Mouse (Mus musculus): ENCODE measurements around the gene 1700021F05Rik. TPM values are rescaled to one million over a fixed set of nuclear protein-coding genes. Genes with fewer than 3 reads are reported as not detected.
"Not testable (repeated sequence)": the region's sequence is repeated elsewhere in the genome, so short reads cannot be mapped to it uniquely, and the experiment has no call there.

Gene 1700021F05Rik
- total RNA-seq, 1 experiment: 32.9 TPM

GRCm38 (mm10) chr10:43527283-43528269 is 13.2 kb downstream of the 1700021F05Rik start:
- H3K9ac ChIP-seq (ENCODE audit: insufficient read depth, low read depth, low read length, poor library complexity, severe bottlenecking): peak overlapping the region; percentile 41
- no peak for DNase-seq (ENCODE audit: low read depth, low spot score)
- no peak for TF ChIP-seq CHD2 (IDR thresholded peaks at IDR 0.05; ENCODE audit: low read depth, low read length)
- no peak for TF ChIP-seq HCFC1 (IDR thresholded peaks at IDR 0.05; ENCODE audit: borderline replicate concordance, insufficient read depth, low read length)
- no peak for TF ChIP-seq MAFK (IDR thresholded peaks at IDR 0.05; ENCODE audit: insufficient read depth, low read depth, low read length)
- no peak for TF ChIP-seq ZNF384 (IDR thresholded peaks at IDR 0.05; ENCODE audit: low read depth, low read length)
- TF ChIP-seq ZC3H11A (IDR thresholded peaks at IDR 0.05; ENCODE audit: borderline replicate concordance, low read depth, low read length): no peak
- no peaks in the 10 kb centered on the region for H3K9me3 ChIP-seq (ENCODE audit: control insufficient read depth, insufficient read depth, low read depth, low read length)
- in situ Hi-C loops (cut with MboI; ENCODE audit: low sequenced_read_pairs in 2 of 2, unreplicated experiment in 2 of 2): no loop called here
- peak overlapping the region; percentile 33 for H3K27ac ChIP-seq (ENCODE audit: insufficient read depth, low read depth, low read length, poor library complexity, severe bottlenecking)
- peaks cover 39% of the 10 kb centered on the region for H3K36me3 ChIP-seq (ENCODE audit: control insufficient read depth, insufficient read depth, low read length, poor library complexity, severe bottlenecking)
- H3K4me3 ChIP-seq (ENCODE audit: insufficient read depth in 1 of 2, low read depth in 1 of 2, low read length in 2 of 2, poor library complexity in 1 of 2, severe bottlenecking in 1 of 2): no peak overlapping the region; a peak in 2 of 4 replicates
- H3K4me1 ChIP-seq (ENCODE audit: control insufficient read depth in 2 of 2, insufficient read depth in 2 of 2, low read length in 2 of 2, poor library complexity in 1 of 2): peaks cover 8 to 18% of the 10 kb centered on the region in 2 experiments; a peak in 3 of 4 replicates

- peaks cover 6 to 18% of the 10 kb centered on the region in 2 experiments; a peak in 3 of 4 replicates for H3K4me1 ChIP-seq (ENCODE audit: control insufficient read depth in 2 of 2, insufficient read depth in 2 of 2, low read length in 2 of 2, poor library complexity in 1 of 2)
- H3K9ac ChIP-seq (ENCODE audit: insufficient read depth, low read depth, low read length, poor library complexity, severe bottlenecking); H3K27ac ChIP-seq (ENCODE audit: insufficient read depth, low read depth, low read length, poor library complexity, severe bottlenecking); in situ Hi-C loops (cut with MboI; ENCODE audit: low sequenced_read_pairs in 2 of 2, unreplicated experiment in 2 of 2); H3K4me3 ChIP-seq (ENCODE audit: insufficient read depth in 1 of 2, low read depth in 1 of 2, low read length in 2 of 2, poor library complexity in 1 of 2, severe bottlenecking in 1 of 2); H3K9me3 ChIP-seq (ENCODE audit: control insufficient read depth, insufficient read depth, low read depth, low read length); DNase-seq (ENCODE audit: low read depth, low spot score): not testable (repeated sequence)
- H3K36me3 ChIP-seq (ENCODE audit: control insufficient read depth, insufficient read depth, low read length, poor library complexity, severe bottlenecking): peaks cover 11% of the 10 kb centered on the region; the same call in 1 of the 2 replicates
Measured at GRCm38 (mm10) chr10:43523931-43524330, 16.9 kb downstream of the 1700021F05Rik start, which contains the start of gene Gm9803. Gene Gm9803 (plus strand): TSS chr10:43524084.

GRCm38 (mm10) chr10:43519977-43520376 is 20.8 kb downstream of the 1700021F05Rik start:
- no peak for DNase-seq (ENCODE audit: low read depth, low spot score)
- TF ChIP-seq CHD2 (IDR thresholded peaks at IDR 0.05; ENCODE audit: low read depth, low read length) (no peak), MAFK (IDR thresholded peaks at IDR 0.05; ENCODE audit: insufficient read depth, low read depth, low read length) (no peak)
- Histone ChIP-seq H3K36me3 (ENCODE audit: control insufficient read depth, insufficient read depth, low read length, poor library complexity, severe bottlenecking) (peaks cover 3% of the 10 kb centered on the region; the same call in 1 of the 2 replicates), H3K27ac (ENCODE audit: insufficient read depth, low read depth, low read length, poor library complexity, severe bottlenecking) (no peak overlapping the region), H3K4me1 (ENCODE audit: control insufficient read depth in 2 of 2, insufficient read depth in 2 of 2, low read length in 2 of 2, poor library complexity in 1 of 2) (peaks cover 0 to 9% of the 10 kb centered on the region in 2 experiments; a peak in 1 of 4 replicates), H3K9ac (ENCODE audit: insufficient read depth, low read depth, low read length, poor library complexity, severe bottlenecking) (no peak overlapping the region), H3K4me3 (ENCODE audit: insufficient read depth in 1 of 2, low read depth in 1 of 2, low read length in 2 of 2, poor library complexity in 1 of 2, severe bottlenecking in 1 of 2) (no peak overlapping the region), H3K9me3 (ENCODE audit: control insufficient read depth, insufficient read depth, low read depth, low read length) (no peaks in the 10 kb centered on the region)
- in situ Hi-C loops (cut with MboI; ENCODE audit: low sequenced_read_pairs in 2 of 2, unreplicated experiment in 2 of 2): no loop called here

GRCm38 (mm10) chr10:43518368-43518767 is 22.4 kb downstream of the 1700021F05Rik start:
- Histone ChIP-seq H3K4me1 (ENCODE audit: control insufficient read depth in 2 of 2, insufficient read depth in 2 of 2, low read length in 2 of 2, poor library complexity in 1 of 2) (peaks cover 0 to 9% of the 10 kb centered on the region in 2 experiments; a peak in 1 of 4 replicates), H3K4me3 (ENCODE audit: insufficient read depth in 1 of 2, low read depth in 1 of 2, low read length in 2 of 2, poor library complexity in 1 of 2, severe bottlenecking in 1 of 2) (no peak overlapping the region), H3K36me3 (ENCODE audit: control insufficient read depth, insufficient read depth, low read length, poor library complexity, severe bottlenecking) (peaks cover 10% of the 10 kb centered on the region), H3K9me3 (ENCODE audit: control insufficient read depth, insufficient read depth, low read depth, low read length) (no peaks in the 10 kb centered on the region), H3K9ac (ENCODE audit: insufficient read depth, low read depth, low read length, poor library complexity, severe bottlenecking) (no peak overlapping the region), H3K27ac (ENCODE audit: insufficient read depth, low read depth, low read length, poor library complexity, severe bottlenecking) (no peak overlapping the region)
- no peak for TF ChIP-seq ZNF384 (IDR thresholded peaks at IDR 0.05; ENCODE audit: low read depth, low read length)
- no peak for TF ChIP-seq HCFC1 (IDR thresholded peaks at IDR 0.05; ENCODE audit: borderline replicate concordance, insufficient read depth, low read length)
- no peak for TF ChIP-seq MAFK (IDR thresholded peaks at IDR 0.05; ENCODE audit: insufficient read depth, low read depth, low read length)
- TF ChIP-seq ZC3H11A (IDR thresholded peaks at IDR 0.05; ENCODE audit: borderline replicate concordance, low read depth, low read length): no peak
- TF ChIP-seq CHD2 (IDR thresholded peaks at IDR 0.05; ENCODE audit: low read depth, low read length): no peak
- in situ Hi-C loops (cut with MboI; ENCODE audit: low sequenced_read_pairs in 2 of 2, unreplicated experiment in 2 of 2): no loop called here
- no peak for DNase-seq (ENCODE audit: low read depth, low spot score)
